Mouse (Mus musculus): Measurements from ENCODE around the gene Doc2g.

Gene Doc2g

GRCm38 (mm10) chr19:4052516-4053030 is 49.5 kb downstream of the Doc2g start:
- no peak for DNase-seq (ENCODE audit: extremely low spot score)

GRCm38 (mm10) chr19:4054613-4055012 is 51.5 kb downstream of the Doc2g start:
- DNase-seq (ENCODE audit: extremely low spot score), result no peak

GRCm38 (mm10) chr19:4055216-4055946 is 52.3 kb downstream of the Doc2g start:
- no peak for DNase-seq (ENCODE audit: extremely low spot score)

GRCm38 (mm10) chr19:4055947-4056693 is 53.0 kb downstream of the Doc2g start:
- no peak for DNase-seq (ENCODE audit: extremely low spot score)

Measured in embryo, embryonic 9.5 days (tissue).